Mouse (Mus musculus) erythroblast, embryonic 14.5 days (primary cell): ENCODE results near the gene Bpi.

Source experiments
- GATA1 ChIP-seq: IDR thresholded peaks from 2 replicates; pipeline ENCODE4 v1.6.1; 2012; ENCODE audit warnings: low read length, inconsistent platforms, mixed read lengths
- TAL1 ChIP-seq: IDR thresholded peaks from 3 replicates; pipeline ENCODE4 v1.6.1; 2012; ENCODE audit warnings: low read length, inconsistent platforms, mixed read lengths

- TF ChIP-seq GATA1 (no peak), TAL1 (no peak)
Measured at GRCm38 (mm10) chr2:158321596-158321995, 63.7 kb downstream of the Bpi start.
